Mouse (Mus musculus): Measurements from ENCODE around the gene Bik. TPM values are rescaled to one million over a fixed set of nuclear protein-coding genes. Genes with fewer than 3 reads are reported as not detected.
A peak's percentile ranks its signal among the peaks of the same experiment; 100 is the strongest.
"Not testable (repeated sequence)": the region's sequence is repeated elsewhere in the genome, so short reads cannot be mapped to it uniquely, and the experiment has no call there.

Bik gene
- total RNA-seq (2021) (1 to 10 TPM; 3.2 to 7.3 TPM), polyA plus RNA-seq (2012; rRNA removed) (9.1 and 11.4 TPM in 2 replicates)
- long read RNA-seq, partial matches to known transcripts = 0 of 4 reads
- long read RNA-seq, other reads (novel, unspliced or antisense) = 1 of 4 reads

GRCm38 (mm10) chr15:83526424-83527091 lies at the start of gene Bik:
TSS of gene Bik (plus strand) at chr15:83526862.
- peak; percentile 76 for DNase-seq

DNA sequence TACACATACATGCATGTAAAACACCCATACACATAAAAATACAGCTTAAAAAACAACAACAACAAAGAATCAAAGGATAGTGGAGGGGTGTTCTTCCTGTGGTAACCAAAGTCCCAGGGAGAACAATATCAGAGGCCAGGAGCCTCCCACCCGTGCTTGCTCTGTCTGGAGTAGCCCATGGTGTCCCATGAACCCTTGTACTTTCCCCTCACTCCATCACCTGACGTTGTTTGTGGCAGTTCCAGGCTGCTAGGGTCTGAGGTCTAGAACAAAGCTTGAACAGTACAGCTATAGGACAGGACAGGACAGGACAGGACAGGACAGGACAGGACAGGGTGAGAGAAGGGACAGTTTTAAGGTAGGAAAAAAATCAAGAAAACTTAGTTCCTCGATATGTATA lies 48.6 kb upstream of the Bik start:
- DNase-seq = no peak

GRCm38 (mm10) chr15:83479818-83480217 lies 46.8 kb upstream of the Bik start:
- no peak for DNase-seq

GRCm38 (mm10) chr15:83481236-83481780 lies 45.4 kb upstream of the Bik start:
- DNase-seq = no peak

- no peak for DNase-seq
These were observed 43.9 kb upstream of the Bik start for GRCm38 (mm10) chr15:83482645-83483224.

DNA sequence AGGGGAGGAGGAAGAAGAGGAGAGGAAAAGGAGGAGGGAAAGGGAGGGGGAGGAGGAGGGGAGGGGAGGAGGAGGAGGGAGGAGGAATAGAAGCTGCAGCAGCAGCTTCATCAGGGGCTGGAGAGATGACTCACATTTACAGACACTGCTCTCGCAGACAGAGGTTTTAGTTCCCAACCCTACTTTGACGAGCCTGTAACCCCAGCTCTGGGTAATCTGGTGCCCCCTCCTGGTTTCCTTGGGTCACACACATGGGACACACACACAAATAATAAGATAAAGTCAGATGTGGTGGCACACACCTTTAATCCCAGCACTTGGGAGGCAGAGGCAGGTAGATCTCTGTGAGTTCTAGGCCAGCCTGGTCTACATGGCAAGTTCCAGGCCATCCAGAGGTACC lies 43.2 kb upstream of the Bik start:
- DNase-seq = peak; percentile 43

- no peak for DNase-seq
These were observed 42.4 kb upstream of the Bik start for GRCm38 (mm10) chr15:83484311-83484710.

DNA sequence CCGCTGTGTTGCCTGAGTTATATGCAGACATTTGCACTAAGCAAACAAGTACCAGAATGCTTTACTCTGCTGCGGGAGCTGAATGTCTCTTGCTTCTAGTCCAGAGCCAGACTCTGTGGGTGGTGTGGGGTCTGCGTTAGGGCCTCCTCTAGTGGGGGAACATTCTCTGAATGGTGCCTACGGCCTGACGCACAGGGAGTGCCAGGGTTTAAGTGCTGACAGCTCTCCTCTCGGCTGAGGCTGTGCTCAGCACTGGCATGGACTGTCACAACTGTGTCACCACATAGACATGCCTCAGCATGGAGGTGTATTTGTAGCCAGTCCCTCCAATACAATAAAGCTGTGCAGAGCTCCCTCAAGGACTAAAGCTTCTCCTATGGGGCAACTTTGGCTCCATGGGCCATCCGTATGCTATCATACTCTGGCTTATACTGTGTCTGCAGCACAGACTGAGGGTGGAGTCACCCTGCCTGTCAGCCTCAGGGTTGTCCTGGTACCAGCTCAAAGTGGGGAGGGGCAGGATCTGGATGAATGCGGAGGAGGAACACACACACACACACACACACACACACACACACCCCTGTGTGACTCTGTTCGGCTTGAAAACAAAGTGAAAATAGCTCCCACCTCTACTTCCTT lies 39.1 kb upstream of the Bik start:
- no peak for DNase-seq

- no peak for DNase-seq
These were observed 37.2 kb upstream of the Bik start for GRCm38 (mm10) chr15:83489471-83489870.

GRCm38 (mm10) chr15:83491891-83492290 lies 34.8 kb upstream of the Bik start:
- DNase-seq = no peak

- peak; percentile 30 for DNase-seq
These were observed 32.6 kb upstream of the Bik start for GRCm38 (mm10) chr15:83493856-83494571.

DNA sequence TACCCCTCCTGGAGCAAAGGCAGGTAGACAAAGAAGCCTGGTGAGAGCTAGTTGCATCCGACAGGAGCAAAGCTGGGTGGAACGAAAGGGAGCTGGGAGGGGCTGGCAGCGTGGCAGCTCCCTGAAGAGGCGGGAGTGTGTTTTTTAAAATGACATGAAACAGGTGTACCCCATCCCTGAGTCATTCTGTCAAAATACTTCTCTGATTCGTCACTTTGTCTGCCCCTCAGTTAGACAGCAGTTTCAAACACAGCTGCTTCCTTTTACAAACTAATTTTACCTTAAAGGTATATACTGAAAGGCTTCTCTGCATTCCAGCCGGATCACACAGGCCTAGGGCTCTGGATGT lies 32.1 kb upstream of the Bik start:
- no peak for DNase-seq

- no peak for DNase-seq
These were observed 31.5 kb upstream of the Bik start for GRCm38 (mm10) chr15:83495195-83495594.

GRCm38 (mm10) chr15:83495787-83496367 lies 30.8 kb upstream of the Bik start:
- DNase-seq = peak; percentile 68

DNA sequence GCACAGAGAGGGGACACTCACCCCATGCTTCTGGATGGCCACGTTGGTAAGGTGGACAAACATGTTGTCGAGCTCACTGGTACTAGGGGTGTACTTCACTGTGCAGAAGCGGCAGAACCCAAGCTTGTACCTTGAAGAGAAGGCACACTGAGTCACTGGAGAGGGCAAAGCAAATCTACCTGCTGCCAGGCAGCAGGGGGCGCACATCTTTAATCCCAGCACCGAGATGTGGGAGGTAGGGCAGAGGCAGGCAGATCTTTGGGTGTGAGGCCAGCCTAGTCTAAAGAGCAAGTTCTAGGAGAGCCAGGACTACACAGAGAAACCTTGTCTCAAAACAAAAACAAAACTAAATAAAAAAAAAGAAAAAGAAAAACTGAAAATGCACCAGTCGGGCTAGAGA lies 29.4 kb upstream of the Bik start:
- DNase-seq = no peak

- DNase-seq = no peak
These were observed 27.4 kb upstream of the Bik start for GRCm38 (mm10) chr15:83499211-83499755.

GRCm38 (mm10) chr15:83500352-83500751 lies 26.3 kb upstream of the Bik start:
- no peak for DNase-seq

- DNase-seq = not testable (repeated sequence)
These were observed 25.2 kb upstream of the Bik start for GRCm38 (mm10) chr15:83501483-83501882.

DNA sequence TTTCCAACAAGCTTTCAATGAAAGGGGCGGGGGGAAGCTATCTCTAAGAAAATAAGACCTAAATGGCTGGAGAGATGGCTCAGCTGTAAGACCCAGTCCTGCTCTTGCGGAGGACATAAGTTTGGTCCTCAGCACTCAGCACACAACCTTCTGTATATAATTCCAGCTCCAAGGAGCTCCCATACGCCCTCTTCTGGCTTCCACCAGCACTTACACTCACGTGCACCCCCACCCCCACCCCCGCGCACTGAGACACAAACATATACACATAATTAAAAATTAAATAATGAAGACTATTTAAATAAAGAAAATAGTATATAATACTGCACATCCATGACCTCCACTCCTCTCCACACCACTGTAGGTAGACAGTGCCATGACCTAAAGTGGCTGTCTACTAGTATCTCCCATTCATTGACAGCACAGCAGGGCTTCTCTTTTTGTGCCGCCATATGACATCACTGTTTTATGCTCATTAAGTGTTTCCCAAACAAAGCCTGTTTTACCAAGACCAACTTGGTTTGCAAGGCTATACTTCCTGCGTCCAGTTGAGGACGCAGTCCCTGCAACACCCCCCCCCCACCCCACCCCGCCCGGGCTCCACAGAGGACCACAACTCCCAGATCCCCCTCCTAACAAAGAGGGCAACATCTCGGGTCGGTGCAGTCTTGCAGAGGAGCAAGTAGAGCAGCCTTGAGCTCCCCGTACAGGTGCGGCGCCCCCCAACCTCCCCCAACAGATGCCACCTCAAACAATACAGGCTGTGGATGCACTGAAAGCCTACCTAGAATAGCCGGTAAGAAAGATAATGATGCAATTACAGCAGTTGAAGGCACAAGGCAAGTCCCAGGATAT lies 16.5 kb upstream of the Bik start:
- no peak for DNase-seq

DNA sequence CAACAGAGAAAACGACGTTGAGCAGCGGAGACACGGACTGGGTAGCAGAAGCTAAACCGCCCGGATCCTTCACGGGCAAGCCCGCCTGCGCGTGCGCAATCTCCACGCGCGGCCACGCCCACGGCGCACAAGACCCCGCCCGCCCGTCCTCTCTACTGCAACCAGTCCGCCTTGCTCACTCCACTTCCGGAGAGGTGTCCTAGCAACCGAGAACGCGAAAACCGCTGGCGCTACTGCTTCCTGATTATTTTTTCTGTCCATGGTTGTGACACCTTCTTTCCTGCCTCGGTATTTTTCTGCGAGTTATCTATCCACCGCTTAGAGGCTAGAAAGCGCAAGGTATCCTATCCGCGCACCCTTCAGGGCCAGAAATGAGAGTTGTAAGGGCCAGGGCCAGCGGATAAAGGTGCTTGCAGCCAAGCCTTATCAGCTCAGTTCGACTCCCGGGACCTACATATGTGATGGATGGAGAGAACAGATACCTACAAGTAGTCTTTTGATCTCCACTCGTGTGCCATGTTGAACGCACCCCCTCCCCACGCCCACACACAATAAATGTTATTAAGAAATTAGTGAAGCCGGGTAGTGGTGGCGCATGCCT lies 15.8 kb upstream of the Bik start, which contains the start of gene Ttll1:
TSS of gene Ttll1 (minus strand) at position 89 of the 601 bp plus-strand sequence.
- peak; percentile 98 for DNase-seq
